Mouse (Mus musculus): ENCODE measurements around the gene Maml2. TPM values are rescaled to one million over a fixed set of nuclear protein-coding genes. Genes with fewer than 3 reads are reported as not detected.

The Maml2 gene
- polyA plus RNA-seq, 1 experiment from 2014 or later, result 9.5 TPM

DNA sequence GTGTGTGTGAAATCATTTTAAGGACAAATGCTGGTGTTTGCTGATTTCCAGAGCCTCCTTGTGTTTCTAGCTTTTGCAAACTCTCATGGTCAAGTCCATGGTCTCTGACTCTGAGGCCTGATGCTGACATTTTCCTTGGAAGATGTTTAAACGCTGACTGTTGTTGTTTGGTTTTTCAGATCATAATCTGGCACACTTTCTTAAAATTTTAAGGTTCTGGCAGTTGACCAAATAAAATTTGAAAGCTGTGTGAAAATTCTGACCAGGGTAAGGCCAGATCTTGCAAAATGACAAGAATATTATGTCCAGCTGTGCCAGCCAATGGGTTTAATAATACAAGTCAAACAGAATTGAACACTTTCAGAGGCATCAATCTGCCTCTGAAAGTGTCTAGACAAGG is 157.5 kb downstream of the Maml2 start:
- H3K4me3 ChIP-seq, result no peak overlapping the region
- no peaks in the 10 kb centered on the region for H3K9me3 ChIP-seq (replicated peaks)
- 65% methylated on average over 1 of the region's 1 CpGs for WGBS
- H3K27ac ChIP-seq, result peak overlapping the region; percentile 64
- H3K4me2 ChIP-seq, result peak overlapping the region; percentile 30; the same call in 1 of the 2 replicates
- no peak for ATAC-seq (replicated peaks; ENCODE audit: insufficient number of reproducible peaks, insufficient read depth, low FRiP score, low read depth)
- H3K4me1 ChIP-seq (replicated peaks), result peaks cover 26% of the 10 kb centered on the region
- no peaks in the 10 kb centered on the region for H3K36me3 ChIP-seq
- no peak overlapping the region for H3K9ac ChIP-seq
- no peaks in the 10 kb centered on the region for H3K27me3 ChIP-seq

DNA sequence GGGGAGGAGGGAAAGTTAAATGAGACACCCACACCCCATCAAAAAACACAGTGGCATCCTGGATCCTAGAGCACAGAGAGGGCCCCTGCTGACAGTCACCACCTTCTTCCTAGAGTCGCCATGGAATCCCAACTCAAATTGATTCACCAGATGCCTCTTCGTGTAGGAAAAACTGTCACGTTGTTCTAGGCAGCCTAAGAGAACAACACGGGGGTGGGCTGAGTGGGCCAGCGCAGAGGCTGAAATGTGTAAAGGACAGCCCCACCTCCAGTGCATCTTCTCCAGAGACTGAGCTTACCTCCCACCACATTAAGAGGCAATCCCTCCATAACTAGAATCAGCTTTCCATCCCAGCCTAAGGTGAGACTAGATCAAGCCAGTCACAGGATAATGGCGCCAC is 160.0 kb downstream of the Maml2 start:
- Histone ChIP-seq H3K4me3 (no peak overlapping the region), H3K27ac (no peak overlapping the region), H3K27me3 (no peaks in the 10 kb centered on the region), H3K4me1 (replicated peaks) (peaks cover 26% of the 10 kb centered on the region), H3K4me2 (no peak overlapping the region), H3K36me3 (no peaks in the 10 kb centered on the region), H3K9ac (no peak overlapping the region), H3K9me3 (replicated peaks) (no peaks in the 10 kb centered on the region)
- 81% methylated on average over 6 of the region's 6 CpGs for WGBS
- no peak for ATAC-seq (replicated peaks; ENCODE audit: insufficient number of reproducible peaks, insufficient read depth, low FRiP score, low read depth)

DNA sequence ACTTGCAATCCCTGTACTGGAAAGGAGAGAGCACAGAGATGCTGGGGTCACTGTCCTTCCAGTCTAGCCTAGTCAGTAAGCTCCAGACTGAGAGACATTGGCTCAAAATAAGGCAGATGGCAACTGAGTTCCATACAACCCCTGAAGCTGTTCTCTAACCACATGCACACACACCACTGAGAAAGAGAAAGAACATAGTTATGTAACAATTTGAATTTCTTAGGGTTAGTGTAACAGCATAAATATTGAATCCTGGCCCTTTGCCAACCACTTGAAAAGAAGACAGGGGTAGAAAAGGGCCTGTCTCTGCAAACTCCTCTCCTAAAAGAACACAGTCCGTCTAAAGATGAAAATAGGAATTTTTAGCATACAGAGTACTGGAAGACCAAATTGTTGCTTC is 161.6 kb downstream of the Maml2 start:
- Histone ChIP-seq H3K4me2 (no peak overlapping the region), H3K27ac (no peak overlapping the region), H3K4me3 (no peak overlapping the region), H3K4me1 (replicated peaks) (peaks cover 21% of the 10 kb centered on the region), H3K9ac (no peak overlapping the region), H3K9me3 (replicated peaks) (no peaks in the 10 kb centered on the region), H3K36me3 (no peaks in the 10 kb centered on the region), H3K27me3 (no peaks in the 10 kb centered on the region)
- 46% methylated on average over 1 of the region's 1 CpGs for WGBS
- no peak for ATAC-seq (replicated peaks; ENCODE audit: insufficient number of reproducible peaks, insufficient read depth, low FRiP score, low read depth)

DNA sequence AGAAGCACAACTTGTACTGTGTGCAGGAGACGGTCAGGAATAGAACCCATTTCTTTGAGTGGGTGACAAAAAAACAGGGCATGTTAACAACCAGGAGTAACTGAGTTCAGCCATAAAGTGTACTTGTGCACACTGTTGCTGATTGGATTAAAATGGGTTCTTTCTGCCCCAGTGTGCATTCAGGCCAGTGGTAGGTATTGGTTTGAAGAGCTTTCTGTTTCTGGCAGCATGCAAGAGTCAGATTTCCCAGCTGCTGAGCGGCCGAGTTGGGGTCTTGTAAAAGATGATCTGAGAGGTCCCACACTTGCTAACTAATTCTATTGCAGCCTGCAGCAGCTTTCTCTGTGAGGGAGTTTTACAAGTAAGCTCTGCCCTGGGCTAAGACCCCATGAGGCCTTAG is 162.3 kb downstream of the Maml2 start:
- H3K4me2 ChIP-seq, result no peak overlapping the region
- no peaks in the 10 kb centered on the region for H3K36me3 ChIP-seq
- WGBS, result 83% methylated on average over 3 of the region's 3 CpGs
- peaks cover 18% of the 10 kb centered on the region for H3K4me1 ChIP-seq (replicated peaks)
- no peaks in the 10 kb centered on the region for H3K9me3 ChIP-seq (replicated peaks)
- H3K4me3 ChIP-seq, result no peak overlapping the region
- H3K27me3 ChIP-seq, result no peaks in the 10 kb centered on the region
- no peak overlapping the region for H3K27ac ChIP-seq
- H3K9ac ChIP-seq, result no peak overlapping the region
- no peak for ATAC-seq (replicated peaks; ENCODE audit: insufficient number of reproducible peaks, insufficient read depth, low FRiP score, low read depth)

DNA sequence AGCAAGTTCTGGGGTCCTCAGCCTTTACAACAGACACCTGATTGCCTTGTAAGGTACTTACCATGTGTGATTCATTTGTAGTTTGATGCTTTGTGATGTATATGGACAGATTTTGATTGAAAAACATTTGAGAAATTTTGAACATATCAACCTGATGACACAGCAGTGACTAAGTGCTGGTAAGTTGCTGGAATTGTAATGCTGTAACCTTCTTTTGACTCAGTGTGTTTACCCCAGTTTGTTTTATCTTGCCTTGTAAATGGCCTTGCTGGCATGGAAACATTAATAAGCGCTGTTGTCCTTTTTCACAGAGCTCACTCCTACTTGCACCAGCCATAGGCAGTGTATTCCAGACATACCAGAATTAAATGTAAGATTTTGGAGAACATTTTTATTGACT is 163.2 kb downstream of the Maml2 start:
- Histone ChIP-seq H3K4me1 (replicated peaks) (peaks cover 17% of the 10 kb centered on the region), H3K9ac (no peak overlapping the region), H3K4me3 (no peak overlapping the region), H3K9me3 (replicated peaks) (no peaks in the 10 kb centered on the region), H3K27me3 (no peaks in the 10 kb centered on the region), H3K36me3 (no peaks in the 10 kb centered on the region), H3K27ac (no peak overlapping the region), H3K4me2 (no peak overlapping the region)
- WGBS, result 86% methylated on average over 1 of the region's 1 CpGs
- ATAC-seq (replicated peaks; ENCODE audit: insufficient number of reproducible peaks, insufficient read depth, low FRiP score, low read depth), result no peak

DNA sequence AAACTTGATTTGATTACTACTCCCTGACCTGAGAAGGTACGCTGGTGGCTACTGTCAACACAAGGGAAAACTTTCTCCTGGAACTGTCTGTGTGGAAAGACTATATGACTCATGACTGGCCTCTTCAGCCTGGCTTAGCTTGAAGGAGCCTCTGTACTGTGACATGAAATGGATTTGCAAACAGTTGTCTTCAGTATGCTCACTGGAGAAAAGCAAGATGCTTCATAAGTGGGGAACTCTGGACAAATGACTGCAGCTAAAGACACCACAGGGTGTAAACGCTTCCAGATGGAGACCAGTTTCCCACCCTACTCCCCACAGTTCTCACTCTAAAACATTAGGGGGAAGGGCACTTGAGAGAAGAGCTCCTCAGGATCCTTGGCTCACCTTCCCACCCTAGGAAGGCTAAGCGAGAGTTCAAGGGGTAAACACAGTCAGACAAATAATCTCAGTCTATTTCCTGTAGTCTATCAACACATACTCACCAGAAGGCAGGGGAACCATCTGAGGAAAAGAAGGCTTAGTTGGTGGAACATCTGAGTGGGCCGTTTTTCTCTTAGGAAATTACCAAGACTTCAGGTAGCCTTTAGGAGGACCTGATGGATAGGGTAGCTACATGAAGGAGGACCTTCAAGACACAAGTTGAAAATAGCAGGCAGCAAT is 167.7 kb downstream of the Maml2 start:
- no peak overlapping the region for H3K4me3 ChIP-seq
- H3K36me3 ChIP-seq, result no peaks in the 10 kb centered on the region
- ATAC-seq (replicated peaks; ENCODE audit: insufficient number of reproducible peaks, insufficient read depth, low FRiP score, low read depth), result no peak
- WGBS, result 56% methylated on average over 4 of the region's 4 CpGs
- no peak overlapping the region for H3K27ac ChIP-seq
- no peak overlapping the region for H3K4me2 ChIP-seq
- no peak overlapping the region for H3K9ac ChIP-seq
- peaks cover 30% of the 10 kb centered on the region for H3K4me1 ChIP-seq (replicated peaks)
- H3K27me3 ChIP-seq, result no peaks in the 10 kb centered on the region
- no peaks in the 10 kb centered on the region for H3K9me3 ChIP-seq (replicated peaks)

DNA sequence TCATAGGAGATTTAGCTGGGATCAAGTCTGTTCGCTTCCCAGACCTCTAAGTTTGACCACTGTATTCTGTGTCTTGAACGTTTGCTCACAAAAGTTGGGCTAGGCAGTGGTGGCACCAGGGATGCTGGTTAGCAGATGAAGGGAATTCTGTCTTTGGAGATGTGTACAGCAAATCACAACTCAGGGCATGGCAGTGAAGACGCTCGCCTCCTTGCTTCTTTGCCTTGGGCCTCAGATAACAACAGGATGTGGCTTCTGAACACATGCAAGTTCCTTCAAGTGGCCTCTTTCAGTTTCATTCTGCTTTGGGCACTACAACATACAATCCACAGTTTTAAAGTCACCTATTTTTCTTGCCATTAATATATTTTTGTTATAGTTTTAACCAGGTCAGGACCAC is 168.6 kb downstream of the Maml2 start:
- H3K36me3 ChIP-seq, result no peaks in the 10 kb centered on the region
- ATAC-seq (replicated peaks; ENCODE audit: insufficient number of reproducible peaks, insufficient read depth, low FRiP score, low read depth), result no peak
- H3K27me3 ChIP-seq, result no peaks in the 10 kb centered on the region
- 68% methylated on average over 4 of the region's 4 CpGs for WGBS
- no peak overlapping the region for H3K4me2 ChIP-seq
- peaks cover 33% of the 10 kb centered on the region for H3K4me1 ChIP-seq (replicated peaks)
- no peak overlapping the region for H3K9ac ChIP-seq
- no peak overlapping the region for H3K4me3 ChIP-seq
- H3K27ac ChIP-seq, result 0 out of 2 replicates have a peak overlapping the region, but pooled peaks have one; percentile 6
- H3K9me3 ChIP-seq (replicated peaks), result no peaks in the 10 kb centered on the region

DNA sequence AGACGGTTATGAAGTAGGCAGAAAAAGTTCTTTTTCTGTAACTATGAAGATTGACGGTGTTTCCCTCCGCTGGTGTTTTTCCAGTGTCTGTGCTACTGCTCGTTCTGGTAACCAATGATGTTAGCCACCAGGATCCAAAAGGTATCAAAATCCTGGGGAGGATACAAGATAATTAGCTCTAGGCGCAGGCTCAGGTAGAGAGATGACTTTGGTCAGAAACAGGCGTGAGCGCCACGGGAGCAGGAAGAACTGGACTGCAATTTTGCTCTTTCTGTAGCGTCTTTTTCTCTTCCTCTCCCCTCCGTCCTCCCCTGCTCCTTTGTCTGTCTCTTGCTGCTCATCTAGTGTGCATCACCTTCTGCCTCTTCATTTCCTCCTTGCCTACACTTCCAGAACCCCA is 169.1 kb downstream of the Maml2 start:
- Histone ChIP-seq H3K9me3 (replicated peaks) (no peaks in the 10 kb centered on the region), H3K4me3 (no peak overlapping the region), H3K4me1 (replicated peaks) (peaks cover 33% of the 10 kb centered on the region), H3K4me2 (no peak overlapping the region), H3K27me3 (no peaks in the 10 kb centered on the region), H3K9ac (no peak overlapping the region), H3K36me3 (no peaks in the 10 kb centered on the region), H3K27ac (peak overlapping the region; percentile 6; the same call in 1 of the 2 replicates)
- WGBS, result 76% methylated on average over 10 of the region's 10 CpGs
- no peak for ATAC-seq (replicated peaks; ENCODE audit: insufficient number of reproducible peaks, insufficient read depth, low FRiP score, low read depth)

DNA sequence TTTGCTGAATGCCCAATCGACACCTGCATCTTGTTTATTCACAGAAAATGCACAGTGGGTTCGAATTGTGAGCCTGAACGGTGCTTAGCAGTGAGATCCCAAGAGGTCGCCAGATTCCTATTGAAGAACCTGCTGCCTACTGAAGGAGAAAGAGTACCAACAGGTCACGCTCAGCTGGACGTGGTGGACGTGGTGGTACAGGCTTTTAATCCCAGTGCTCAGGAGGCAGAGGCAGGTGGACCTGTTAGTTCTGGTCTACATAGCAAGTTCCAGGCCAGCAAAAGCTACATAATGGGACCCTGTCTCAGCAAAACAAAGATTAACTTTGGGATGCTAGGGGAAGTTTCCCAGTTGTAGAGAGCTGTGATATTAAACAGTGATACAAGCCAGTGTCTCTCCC is 170.0 kb downstream of the Maml2 start:
- 75% methylated on average over 7 of the region's 7 CpGs for WGBS
- no peak for ATAC-seq (replicated peaks; ENCODE audit: insufficient number of reproducible peaks, insufficient read depth, low FRiP score, low read depth)
- Histone ChIP-seq H3K27me3 (no peaks in the 10 kb centered on the region), H3K27ac (peak overlapping the region; percentile 25; the same call in 1 of the 2 replicates), H3K9ac (no peak overlapping the region), H3K4me3 (no peak overlapping the region), H3K4me2 (no peak overlapping the region), H3K4me1 (replicated peaks) (peaks cover 33% of the 10 kb centered on the region), H3K9me3 (replicated peaks) (no peaks in the 10 kb centered on the region), H3K36me3 (no peaks in the 10 kb centered on the region)

DNA sequence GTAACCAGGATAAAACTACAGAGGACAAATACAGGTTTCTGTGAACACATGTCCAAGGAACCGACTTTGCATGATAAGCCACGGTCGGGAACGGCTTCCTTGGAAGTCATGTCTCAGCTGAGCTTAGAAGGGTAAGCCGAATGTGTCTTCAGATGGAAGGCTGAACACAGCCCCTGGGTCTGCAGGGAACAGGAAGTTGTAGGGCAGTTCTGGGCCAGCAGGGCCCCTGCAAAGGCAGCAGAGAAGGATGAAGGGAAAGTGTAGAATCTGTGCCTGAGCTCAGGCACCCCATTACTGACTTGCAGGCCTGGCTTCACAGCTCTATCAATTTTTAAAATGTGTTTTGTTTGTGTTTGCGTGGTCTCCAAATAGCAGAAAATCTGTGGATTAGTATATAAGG is 171.0 kb downstream of the Maml2 start:
- H3K9me3 ChIP-seq (replicated peaks), result no peaks in the 10 kb centered on the region
- H3K4me2 ChIP-seq, result no peak overlapping the region
- H3K4me1 ChIP-seq (replicated peaks), result peaks cover 33% of the 10 kb centered on the region
- H3K36me3 ChIP-seq, result no peaks in the 10 kb centered on the region
- WGBS, result 63% methylated on average over 6 of the region's 6 CpGs
- H3K27ac ChIP-seq, result peak overlapping the region; percentile 48
- no peak for ATAC-seq (replicated peaks; ENCODE audit: insufficient number of reproducible peaks, insufficient read depth, low FRiP score, low read depth)
- H3K4me3 ChIP-seq, result no peak overlapping the region
- no peaks in the 10 kb centered on the region for H3K27me3 ChIP-seq
- no peak overlapping the region for H3K9ac ChIP-seq

DNA sequence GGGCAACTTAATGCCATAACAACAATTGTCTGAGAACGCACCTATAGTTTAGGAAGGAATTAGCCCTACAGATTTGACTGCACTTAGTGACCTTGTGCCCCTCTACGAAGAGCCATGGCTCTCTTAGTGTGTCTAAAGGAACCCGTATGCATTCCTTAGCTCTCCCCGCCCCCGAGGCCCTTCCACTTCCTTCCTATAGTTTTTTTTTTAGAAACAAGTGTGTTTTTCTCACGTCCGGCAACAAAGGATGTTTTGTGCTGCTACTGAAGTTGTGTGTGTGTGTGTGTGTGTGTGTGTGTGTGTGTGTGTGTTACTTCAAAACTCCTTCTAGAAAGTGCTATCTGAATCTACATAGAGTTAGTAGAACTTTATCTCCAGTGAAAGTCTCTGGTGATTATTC is 172.3 kb downstream of the Maml2 start:
- Histone ChIP-seq H3K27ac (peak overlapping the region; percentile 48), H3K9ac (no peak overlapping the region), H3K36me3 (no peaks in the 10 kb centered on the region), H3K4me1 (replicated peaks) (peaks cover 30% of the 10 kb centered on the region), H3K4me3 (no peak overlapping the region), H3K9me3 (replicated peaks) (no peaks in the 10 kb centered on the region), H3K4me2 (no peak overlapping the region), H3K27me3 (no peaks in the 10 kb centered on the region)
- ATAC-seq (replicated peaks; ENCODE audit: insufficient number of reproducible peaks, insufficient read depth, low FRiP score, low read depth), result no peak
- WGBS, result 32% methylated on average over 7 of the region's 7 CpGs

DNA sequence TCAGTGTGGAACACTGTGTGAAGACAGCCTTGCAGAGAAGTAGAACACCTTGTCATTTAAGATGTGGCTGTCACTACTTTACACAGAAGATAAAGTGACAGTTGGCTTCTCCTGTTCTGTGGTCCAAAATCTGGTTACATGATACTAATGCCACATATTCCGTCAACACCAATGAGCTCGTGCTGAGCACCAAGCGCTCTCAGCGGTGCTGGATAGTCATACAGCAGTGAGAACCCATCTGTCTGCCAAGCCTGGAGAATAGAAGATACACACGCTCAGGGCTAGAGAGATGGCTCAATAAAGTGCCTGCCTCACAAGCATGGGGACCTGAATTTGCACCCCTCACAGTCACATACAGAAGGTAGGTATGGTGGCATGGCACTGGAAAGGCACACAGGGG is 177.2 kb downstream of the Maml2 start:
- H3K4me1 ChIP-seq (replicated peaks), result peaks cover 6% of the 10 kb centered on the region; the same call in 1 of the 2 replicates
- no peaks in the 10 kb centered on the region for H3K36me3 ChIP-seq
- H3K9ac ChIP-seq, result no peak overlapping the region
- H3K4me3 ChIP-seq, result no peak overlapping the region
- H3K9me3 ChIP-seq (replicated peaks), result no peaks in the 10 kb centered on the region
- H3K4me2 ChIP-seq, result no peak overlapping the region
- no peaks in the 10 kb centered on the region for H3K27me3 ChIP-seq
- ATAC-seq (replicated peaks; ENCODE audit: insufficient number of reproducible peaks, insufficient read depth, low FRiP score, low read depth), result no peak
- WGBS, result 88% methylated on average over 5 of the region's 5 CpGs
- no peak overlapping the region for H3K27ac ChIP-seq

Data from heart, embryonic 15.5 days (tissue).